Mouse (Mus musculus): ENCODE data around the gene Kcnc1. TPM values are rescaled to one million over a fixed set of nuclear protein-coding genes. Genes with fewer than 3 reads are reported as not detected.

Gene Kcnc1
- polyA plus RNA-seq, 1 experiment, result not detected

DNA sequence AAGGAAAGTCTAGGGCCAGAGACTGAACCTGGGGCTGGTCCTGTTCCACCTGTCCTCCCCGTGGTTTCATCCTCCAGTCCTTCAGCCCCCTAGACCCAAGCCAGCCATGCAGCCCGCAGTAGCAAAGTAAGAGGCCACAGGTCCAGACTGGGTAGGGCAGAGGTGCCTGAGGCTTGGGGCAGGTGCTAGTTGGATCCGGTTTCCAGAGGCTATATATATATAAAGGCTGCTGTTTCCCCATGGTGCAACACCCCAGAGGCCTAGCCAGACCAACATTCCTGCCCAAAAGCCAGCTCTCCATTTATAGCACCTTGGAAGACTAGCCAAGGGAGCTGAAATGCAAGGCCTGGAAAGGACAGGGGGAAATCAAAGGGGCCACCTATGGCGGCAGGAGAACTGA, 25.2 kb upstream of the Kcnc1 start:
- H3K27me3 ChIP-seq (replicated peaks), result peaks cover 67% of the 10 kb centered on the region
- no peaks in the 10 kb centered on the region for H3K4me1 ChIP-seq
- no peak overlapping the region for H3K4me3 ChIP-seq (replicated peaks)
- TF ChIP-seq FLI1 (IDR thresholded peaks at IDR 0.05; ENCODE audit: low read length) (no peak), GATA1 (IDR thresholded peaks at IDR 0.05; ENCODE audit: borderline replicate concordance, low read length) (no peak)
- no peaks in the 10 kb centered on the region for H3K9me3 ChIP-seq
- no peaks in the 10 kb centered on the region for H3K36me3 ChIP-seq (replicated peaks; ENCODE audit: low read length)

- H3K4me3 ChIP-seq (replicated peaks), result no peak within 1 kb of the TSS
- H3K4me1 ChIP-seq, result peaks cover 13% of the 10 kb centered on the region
- TF ChIP-seq FLI1 (IDR thresholded peaks at IDR 0.05; ENCODE audit: low read length) (no peak), GATA1 (IDR thresholded peaks at IDR 0.05; ENCODE audit: borderline replicate concordance, low read length) (no peak)
- no peaks in the 10 kb centered on the region for H3K36me3 ChIP-seq (replicated peaks; ENCODE audit: low read length)
- H3K9me3 ChIP-seq, result no peaks in the 10 kb centered on the region
- peaks cover 83% of the 10 kb centered on the region for H3K27me3 ChIP-seq (replicated peaks)
These were observed 19.9 kb upstream of the Kcnc1 start, which contains the start of gene Myod1 for GRCm38 (mm10) chr7:46376172-46377007. Gene Myod1, plus strand, starts transcription at chr7:46376474.

GRCm38 (mm10) chr7:46377008-46377346, 19.3 kb upstream of the Kcnc1 start:
- no peaks in the 10 kb centered on the region for H3K9me3 ChIP-seq
- H3K27me3 ChIP-seq (replicated peaks), result peaks cover 81% of the 10 kb centered on the region
- TF ChIP-seq FLI1 (IDR thresholded peaks at IDR 0.05; ENCODE audit: low read length), result no peak
- TF ChIP-seq GATA1 (IDR thresholded peaks at IDR 0.05; ENCODE audit: borderline replicate concordance, low read length), result no peak
- H3K36me3 ChIP-seq (replicated peaks; ENCODE audit: low read length), result no peaks in the 10 kb centered on the region
- peaks cover 13% of the 10 kb centered on the region for H3K4me1 ChIP-seq
- H3K4me3 ChIP-seq (replicated peaks), result no peak overlapping the region

DNA sequence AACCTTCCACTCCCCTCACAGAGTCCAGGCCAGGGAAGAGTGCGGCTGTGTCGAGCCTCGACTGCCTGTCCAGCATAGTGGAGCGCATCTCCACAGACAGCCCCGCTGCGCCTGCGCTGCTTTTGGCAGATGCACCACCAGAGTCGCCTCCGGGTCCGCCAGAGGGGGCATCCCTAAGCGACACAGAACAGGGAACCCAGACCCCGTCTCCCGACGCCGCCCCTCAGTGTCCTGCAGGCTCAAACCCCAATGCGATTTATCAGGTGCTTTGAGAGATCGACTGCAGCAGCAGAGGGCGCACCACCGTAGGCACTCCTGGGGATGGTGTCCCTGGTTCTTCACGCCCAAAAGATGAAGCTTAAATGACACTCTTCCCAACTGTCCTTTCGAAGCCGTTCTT, 18.2 kb upstream of the Kcnc1 start:
- TF ChIP-seq FLI1 (IDR thresholded peaks at IDR 0.05; ENCODE audit: low read length), result no peak
- no peak for TF ChIP-seq GATA1 (IDR thresholded peaks at IDR 0.05; ENCODE audit: borderline replicate concordance, low read length)
- no peaks in the 10 kb centered on the region for H3K36me3 ChIP-seq (replicated peaks; ENCODE audit: low read length)
- no peaks in the 10 kb centered on the region for H3K9me3 ChIP-seq
- no peak overlapping the region for H3K4me3 ChIP-seq (replicated peaks)
- H3K4me1 ChIP-seq, result peaks cover 13% of the 10 kb centered on the region
- peaks cover 82% of the 10 kb centered on the region for H3K27me3 ChIP-seq (replicated peaks)

- Histone ChIP-seq H3K9me3 (no peaks in the 10 kb centered on the region), H3K27me3 (replicated peaks) (peaks cover 78% of the 10 kb centered on the region), H3K4me3 (replicated peaks) (no peak overlapping the region), H3K36me3 (replicated peaks; ENCODE audit: low read length) (no peaks in the 10 kb centered on the region), H3K4me1 (peaks cover 13% of the 10 kb centered on the region)
- TF ChIP-seq GATA1 (IDR thresholded peaks at IDR 0.05; ENCODE audit: borderline replicate concordance, low read length) (no peak), FLI1 (IDR thresholded peaks at IDR 0.05; ENCODE audit: low read length) (no peak)
These were observed 17.3 kb upstream of the Kcnc1 start for GRCm38 (mm10) chr7:46378983-46379382.

- no peak for TF ChIP-seq GATA1 (IDR thresholded peaks at IDR 0.05; ENCODE audit: borderline replicate concordance, low read length)
- TF ChIP-seq FLI1 (IDR thresholded peaks at IDR 0.05; ENCODE audit: low read length), result no peak
- no peak overlapping the region for H3K4me3 ChIP-seq (replicated peaks)
- peaks cover 67% of the 10 kb centered on the region for H3K27me3 ChIP-seq (replicated peaks)
- peaks cover 13% of the 10 kb centered on the region for H3K4me1 ChIP-seq
- peaks cover 3% of the 10 kb centered on the region; the same call in 1 of the 2 replicates for H3K9me3 ChIP-seq
- no peaks in the 10 kb centered on the region for H3K36me3 ChIP-seq (replicated peaks; ENCODE audit: low read length)
These were observed 15.7 kb upstream of the Kcnc1 start for GRCm38 (mm10) chr7:46380625-46381024.

DNA sequence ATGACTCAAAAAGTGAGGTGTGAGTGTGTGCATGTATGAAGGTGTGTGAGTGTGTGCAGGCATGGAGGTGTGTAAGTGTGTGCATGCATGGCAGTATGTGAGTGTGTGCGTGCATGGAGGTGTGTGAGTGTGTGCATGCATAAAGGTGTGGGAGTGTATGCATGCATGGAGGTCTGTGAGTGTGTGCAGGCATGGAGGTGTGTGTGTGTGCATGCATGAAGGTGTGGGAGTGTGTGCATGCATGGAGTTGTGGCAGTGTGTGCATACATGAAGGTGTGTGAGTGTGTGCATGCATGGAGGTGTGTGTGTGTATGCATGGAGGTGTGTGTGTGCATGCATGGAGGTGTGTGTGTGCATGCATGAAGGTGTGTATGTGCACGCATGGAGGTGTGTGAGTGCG, 8.9 kb upstream of the Kcnc1 start:
- TF ChIP-seq FLI1 (IDR thresholded peaks at IDR 0.05; ENCODE audit: low read length) (no peak), GATA1 (IDR thresholded peaks at IDR 0.05; ENCODE audit: borderline replicate concordance, low read length) (no peak)
- H3K27me3 ChIP-seq (replicated peaks), result peaks cover 40% of the 10 kb centered on the region
- peak overlapping the region; percentile 68 for H3K4me3 ChIP-seq (replicated peaks)
- peaks cover 17% of the 10 kb centered on the region for H3K4me1 ChIP-seq
- H3K9me3 ChIP-seq, result peaks cover 3% of the 10 kb centered on the region; the same call in 1 of the 2 replicates
- H3K36me3 ChIP-seq (replicated peaks; ENCODE audit: low read length), result no peaks in the 10 kb centered on the region

- H3K9me3 ChIP-seq, result no peaks in the 10 kb centered on the region
- peaks cover 42% of the 10 kb centered on the region for H3K27me3 ChIP-seq (replicated peaks)
- TF ChIP-seq GATA1 (IDR thresholded peaks at IDR 0.05; ENCODE audit: borderline replicate concordance, low read length) (no peak), FLI1 (IDR thresholded peaks at IDR 0.05; ENCODE audit: low read length) (no peak)
- H3K4me3 ChIP-seq (replicated peaks), result no peak overlapping the region
- no peaks in the 10 kb centered on the region for H3K36me3 ChIP-seq (replicated peaks; ENCODE audit: low read length)
- H3K4me1 ChIP-seq, result peaks cover 27% of the 10 kb centered on the region
These were observed 6.7 kb upstream of the Kcnc1 start for GRCm38 (mm10) chr7:46389456-46390085.

GRCm38 (mm10) chr7:46390226-46390625, 6.1 kb upstream of the Kcnc1 start:
- H3K27me3 ChIP-seq (replicated peaks), result peaks cover 48% of the 10 kb centered on the region
- TF ChIP-seq GATA1 (IDR thresholded peaks at IDR 0.05; ENCODE audit: borderline replicate concordance, low read length) (no peak), FLI1 (IDR thresholded peaks at IDR 0.05; ENCODE audit: low read length) (no peak)
- H3K9me3 ChIP-seq, result no peaks in the 10 kb centered on the region
- H3K4me3 ChIP-seq (replicated peaks), result no peak overlapping the region
- no peaks in the 10 kb centered on the region for H3K36me3 ChIP-seq (replicated peaks; ENCODE audit: low read length)
- peaks cover 27% of the 10 kb centered on the region for H3K4me1 ChIP-seq

- no peaks in the 10 kb centered on the region for H3K9me3 ChIP-seq
- TF ChIP-seq FLI1 (IDR thresholded peaks at IDR 0.05; ENCODE audit: low read length) (no peak), GATA1 (IDR thresholded peaks at IDR 0.05; ENCODE audit: borderline replicate concordance, low read length) (no peak)
- peaks cover 36% of the 10 kb centered on the region for H3K4me1 ChIP-seq
- H3K36me3 ChIP-seq (replicated peaks; ENCODE audit: low read length), result no peaks in the 10 kb centered on the region
- peaks cover 56% of the 10 kb centered on the region for H3K27me3 ChIP-seq (replicated peaks)
- no peak overlapping the region for H3K4me3 ChIP-seq (replicated peaks)
These were observed 4.6 kb upstream of the Kcnc1 start for GRCm38 (mm10) chr7:46391701-46392100.

All from megakaryocyte, embryonic 14.5 days (primary cell).